Mouse (Mus musculus): ENCODE results near the gene Adck2.

DNA sequence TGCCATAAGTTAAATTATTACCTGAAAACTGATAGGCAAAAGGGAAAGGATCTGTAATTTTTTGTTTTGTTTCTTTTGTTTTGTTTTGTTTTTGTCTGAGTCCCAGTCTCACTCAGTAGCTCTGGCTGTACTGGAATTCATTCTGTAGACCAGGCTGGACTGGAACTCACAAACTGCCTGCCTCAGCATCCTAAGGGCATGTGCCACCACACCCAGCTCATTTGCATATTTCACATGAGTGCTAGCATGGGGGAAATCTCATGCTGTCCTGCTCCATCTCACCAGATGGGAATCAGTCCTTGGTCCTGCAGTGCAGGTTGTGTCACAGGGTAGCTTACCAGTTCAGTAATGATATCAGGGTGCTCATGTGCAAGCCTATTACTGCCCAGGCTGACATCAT is 38.7 kb upstream of the Adck2 start:
- TF ChIP-seq CTCF (IDR thresholded peaks at IDR 0.05): no peak
- TF ChIP-seq EP300 (IDR thresholded peaks at IDR 0.05): no peak

Measured in lung, postnatal 0 days (tissue).